Mouse (Mus musculus) retina, adult 2 months (tissue): ENCODE results near the gene 1700025G04Rik.
A peak's percentile ranks its signal among the peaks of the same experiment; 100 is the strongest.
"Not testable (repeated sequence)": the region's sequence is repeated elsewhere in the genome, so short reads cannot be mapped to it uniquely, and the experiment has no call there.

Source experiments
- DNase-seq: peaks from one replicate; pipeline ENCODE4 v3.0.0-alpha.2; 2012; ENCODE audit warnings: low read depth, low spot score

Gene 1700025G04Rik

GRCm38 (mm10) chr1:151855561-151855960 is 234.4 kb downstream of the 1700025G04Rik start:
- no peak for DNase-seq

DNA sequence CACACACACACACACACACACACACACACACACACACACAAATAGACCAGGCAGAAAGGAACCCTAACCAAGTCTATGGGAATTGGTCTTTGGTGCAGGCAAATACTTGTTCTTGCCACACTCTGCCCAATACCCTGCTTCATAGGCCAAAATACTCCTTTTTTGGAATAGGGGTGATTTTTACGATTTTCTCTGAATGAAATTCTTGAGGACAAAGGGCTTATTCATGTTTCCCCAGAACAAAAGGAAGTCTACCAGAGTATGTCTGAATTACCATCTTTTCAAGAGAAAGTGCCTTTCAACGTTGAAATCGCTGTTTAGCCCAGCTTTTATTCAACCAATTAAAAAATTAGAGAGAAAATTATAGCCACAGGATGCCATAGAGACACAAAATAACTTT is 237.9 kb downstream of the 1700025G04Rik start:
- no peak for DNase-seq

DNA sequence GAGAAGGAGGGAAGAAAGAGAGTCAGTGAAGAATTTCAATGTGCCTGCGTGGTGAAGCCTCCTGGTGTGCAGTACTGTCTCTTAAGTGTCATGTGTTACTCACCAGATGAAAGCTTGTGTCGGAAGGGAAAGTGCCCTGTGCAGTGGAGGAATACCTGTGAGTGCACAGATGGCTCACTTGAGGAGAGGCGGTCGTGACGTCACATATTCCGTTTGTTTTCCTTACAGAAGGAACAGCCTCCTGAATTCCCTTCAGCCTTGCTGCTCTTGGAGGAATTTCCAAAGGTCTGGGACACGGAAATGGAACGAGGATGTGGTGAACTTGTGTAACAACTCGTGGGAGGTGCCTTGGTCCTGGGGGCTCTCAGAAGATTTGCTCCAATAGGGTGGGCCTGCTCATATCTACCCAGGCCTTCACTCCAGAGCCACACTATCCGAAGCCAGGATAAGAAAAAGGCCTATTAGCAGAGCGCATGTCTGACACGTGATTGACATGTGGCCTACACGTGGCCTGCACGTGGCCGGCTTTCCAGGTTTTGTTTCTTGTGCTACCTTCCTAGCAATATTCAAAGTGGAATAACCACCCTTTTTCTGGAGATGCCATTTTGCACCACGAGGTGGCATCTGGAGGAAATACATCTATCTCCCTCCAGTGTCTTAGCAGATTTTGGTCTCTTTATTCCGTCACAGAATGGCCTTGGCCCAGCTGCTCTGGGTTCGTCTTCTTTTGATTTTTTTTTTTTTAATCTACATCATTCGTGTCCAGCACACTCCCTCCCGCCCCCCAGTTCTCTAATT is 238.7 kb downstream of the 1700025G04Rik start:
- DNase-seq, result no peak

- no peak for DNase-seq
Measured at GRCm38 (mm10) chr1:151849993-151850608, 239.8 kb downstream of the 1700025G04Rik start.

DNA sequence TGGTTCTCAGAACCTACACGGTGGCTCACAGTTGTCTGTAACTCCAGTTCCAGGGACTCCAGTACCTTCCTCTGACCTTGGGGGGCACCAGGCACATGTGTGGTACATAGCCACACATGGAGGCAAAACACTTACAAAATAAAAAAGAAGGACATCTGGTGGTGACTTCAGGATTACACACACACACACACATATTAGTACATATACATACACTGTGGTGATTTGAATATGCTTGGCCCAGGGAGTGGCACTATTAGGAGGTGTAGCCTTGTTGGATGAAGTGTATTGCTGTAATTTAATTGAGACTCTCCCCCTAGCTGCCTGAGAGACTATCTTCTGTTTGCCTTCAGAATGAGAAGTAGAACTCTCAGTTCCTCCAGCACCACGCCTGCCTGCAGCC is 241.6 kb downstream of the 1700025G04Rik start:
- no peak for DNase-seq

DNA sequence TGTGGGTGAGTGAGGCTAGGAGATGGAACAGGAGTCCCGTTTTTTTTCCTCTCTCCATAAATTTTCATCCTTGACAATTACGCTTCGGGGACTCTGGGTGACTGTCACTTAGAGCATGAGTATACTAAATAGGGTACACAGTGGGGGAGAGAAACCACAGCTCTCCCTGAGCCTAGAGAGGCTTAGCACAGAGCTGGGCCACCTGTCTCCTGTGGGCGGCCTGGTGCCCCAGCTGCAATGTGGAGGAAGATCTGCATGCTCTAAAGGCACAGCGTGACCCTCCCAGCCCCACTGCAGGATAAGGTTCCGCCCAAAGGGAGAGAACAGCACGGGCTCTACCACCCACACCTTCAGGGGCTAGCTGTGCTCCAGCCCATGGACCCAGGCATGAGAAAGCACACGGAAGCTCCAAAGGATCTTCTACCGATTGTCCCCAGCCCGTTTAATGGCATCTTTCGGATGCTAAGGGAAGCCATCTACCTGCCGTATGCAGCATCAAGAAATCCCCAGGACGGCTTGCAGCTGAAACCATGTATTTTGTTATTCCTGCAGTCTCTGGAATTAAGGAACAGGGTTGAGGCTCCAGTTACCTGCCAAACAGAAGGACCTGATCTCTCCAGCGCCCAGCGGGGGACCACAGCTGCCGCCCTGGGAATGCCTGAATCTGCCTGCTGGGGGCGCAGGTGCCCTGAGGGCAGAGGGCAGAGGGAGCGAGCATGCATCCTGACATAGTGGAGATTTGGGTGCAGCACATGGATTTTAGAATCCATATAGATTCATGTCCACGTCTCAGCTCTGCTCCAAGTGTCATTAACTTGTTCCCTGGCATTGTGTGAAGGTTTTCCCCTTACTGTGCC is 243.8 kb downstream of the 1700025G04Rik start:
- no peak for DNase-seq

GRCm38 (mm10) chr1:151845252-151845832 is 244.6 kb downstream of the 1700025G04Rik start:
- DNase-seq, result no peak

- DNase-seq, result not testable (repeated sequence)
Measured at GRCm38 (mm10) chr1:151840345-151840744, 249.6 kb downstream of the 1700025G04Rik start.

DNA sequence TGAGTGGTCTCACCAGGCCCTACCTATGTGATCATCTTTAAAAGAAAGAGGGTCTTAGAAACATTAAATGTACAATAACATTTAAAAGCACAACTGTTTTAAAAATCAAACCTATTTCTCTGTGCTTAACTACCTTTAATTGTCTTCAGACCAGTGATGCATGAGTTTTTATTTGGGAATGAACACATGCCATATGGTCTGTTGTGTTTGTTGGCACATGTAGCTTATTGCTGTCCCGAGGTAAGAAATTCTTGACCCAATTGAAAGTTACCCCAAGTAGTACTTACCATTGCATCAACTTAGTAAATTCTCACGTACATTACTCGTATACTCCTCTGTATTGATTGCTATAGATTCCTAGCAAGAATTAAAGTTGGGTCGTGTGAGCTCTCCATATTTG is 254.7 kb downstream of the 1700025G04Rik start:
- DNase-seq, result no peak

- DNase-seq, result no peak
Measured at GRCm38 (mm10) chr1:151831791-151832190, 258.1 kb downstream of the 1700025G04Rik start.

DNA sequence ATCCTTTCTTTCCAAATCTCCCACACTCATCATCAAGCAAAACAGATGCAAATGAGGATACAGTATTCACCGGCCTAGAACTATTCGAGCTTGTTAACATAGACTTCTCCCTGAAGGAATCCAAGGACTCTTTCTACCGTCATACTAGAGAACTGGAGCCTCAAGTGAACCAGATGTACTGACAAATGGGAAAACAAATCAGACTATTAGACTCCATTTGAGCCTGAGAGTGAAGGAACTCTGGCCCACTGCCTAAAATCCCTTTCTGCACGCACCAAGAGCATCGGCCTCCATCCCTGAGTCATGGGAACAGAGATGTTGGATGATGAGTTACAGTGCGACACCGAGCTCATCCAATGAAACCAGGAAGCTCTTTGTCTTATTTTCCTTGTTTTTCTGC is 264.9 kb downstream of the 1700025G04Rik start:
- DNase-seq, result no peak

GRCm38 (mm10) chr1:151820457-151820856 is 269.5 kb downstream of the 1700025G04Rik start:
- DNase-seq, result peak; percentile 51

DNA sequence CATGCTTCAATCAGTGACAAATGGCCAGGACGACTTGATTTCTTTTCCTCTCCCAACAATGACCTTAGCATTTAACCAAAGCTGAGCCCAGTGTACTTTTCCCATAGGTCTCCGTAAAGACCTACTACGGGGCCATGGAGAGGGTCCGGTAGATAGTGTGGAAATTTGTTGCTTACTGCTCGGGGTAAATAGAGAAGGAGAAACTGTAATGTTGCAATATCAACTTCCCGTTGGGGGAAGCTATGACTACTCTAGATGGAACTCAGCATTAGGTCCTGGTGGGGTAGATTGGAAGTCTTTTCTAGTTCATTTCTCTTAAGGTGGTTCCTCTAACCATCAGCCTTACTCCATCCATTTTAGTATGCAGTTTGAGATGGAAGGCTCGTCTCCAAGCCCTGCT is 270.7 kb downstream of the 1700025G04Rik start:
- no peak for DNase-seq

DNA sequence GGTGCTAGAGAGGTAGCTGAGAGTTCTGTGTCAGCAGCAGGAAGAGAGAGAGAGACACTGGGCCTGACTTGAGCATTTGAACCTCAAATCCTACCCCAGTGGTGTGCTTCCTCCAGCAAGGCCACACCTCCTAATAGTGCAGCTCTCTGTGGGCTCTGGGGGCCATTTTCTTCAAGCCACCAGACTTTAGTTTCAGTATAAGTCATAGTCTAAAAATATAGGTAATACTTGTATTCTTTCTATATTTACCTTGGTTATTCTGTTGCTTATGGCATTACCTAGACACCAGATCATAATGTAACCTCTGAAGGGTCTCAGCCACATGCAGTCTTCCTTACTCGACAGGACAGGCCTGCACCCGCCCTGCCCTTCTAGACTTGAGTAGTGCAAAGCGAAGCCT is 273.9 kb downstream of the 1700025G04Rik start:
- no peak for DNase-seq

GRCm38 (mm10) chr1:151812004-151812712 is 277.8 kb downstream of the 1700025G04Rik start:
- DNase-seq, result no peak

DNA sequence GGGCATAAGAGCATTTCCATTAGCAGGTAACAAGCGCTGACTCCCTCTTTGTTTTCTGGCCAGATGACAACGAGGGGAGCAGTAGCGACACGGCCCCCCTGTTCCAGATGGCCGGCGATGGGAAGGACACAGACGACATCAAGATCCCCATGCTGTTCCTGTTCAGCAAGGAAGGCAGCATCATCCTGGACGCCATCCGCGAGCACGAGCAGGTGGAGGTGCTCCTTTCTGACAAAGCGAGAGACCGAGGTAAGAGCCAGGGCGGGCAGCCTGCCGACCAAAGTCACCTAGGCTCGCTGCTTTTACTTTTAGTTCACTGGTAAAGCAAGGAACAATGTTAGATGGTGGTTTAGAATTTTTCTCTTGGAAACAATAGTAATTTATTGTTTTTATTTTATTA is 278.5 kb downstream of the 1700025G04Rik start:
- DNase-seq, result no peak

- DNase-seq, result no peak
Measured at GRCm38 (mm10) chr1:151810628-151811421, 279.1 kb downstream of the 1700025G04Rik start.

DNA sequence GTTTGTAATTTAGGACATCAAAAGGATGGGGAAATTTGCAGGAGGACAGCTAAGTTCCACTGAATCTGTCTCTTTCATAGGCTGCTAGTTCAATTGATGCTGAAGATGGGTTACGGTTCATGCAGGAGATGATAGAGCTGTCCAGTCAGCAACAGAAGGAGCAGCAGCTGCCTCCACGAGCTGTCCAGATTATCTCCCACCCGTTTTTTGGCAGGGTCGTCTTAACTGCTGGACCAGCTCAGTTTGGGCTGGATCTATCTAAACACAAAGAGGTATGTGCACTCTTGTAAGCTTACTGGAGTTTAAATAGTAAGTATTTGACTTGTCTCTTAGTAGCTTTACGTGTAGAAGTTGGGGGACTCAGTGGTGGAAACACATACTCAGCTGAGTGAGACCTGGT is 282.6 kb downstream of the 1700025G04Rik start:
- no peak for DNase-seq

DNA sequence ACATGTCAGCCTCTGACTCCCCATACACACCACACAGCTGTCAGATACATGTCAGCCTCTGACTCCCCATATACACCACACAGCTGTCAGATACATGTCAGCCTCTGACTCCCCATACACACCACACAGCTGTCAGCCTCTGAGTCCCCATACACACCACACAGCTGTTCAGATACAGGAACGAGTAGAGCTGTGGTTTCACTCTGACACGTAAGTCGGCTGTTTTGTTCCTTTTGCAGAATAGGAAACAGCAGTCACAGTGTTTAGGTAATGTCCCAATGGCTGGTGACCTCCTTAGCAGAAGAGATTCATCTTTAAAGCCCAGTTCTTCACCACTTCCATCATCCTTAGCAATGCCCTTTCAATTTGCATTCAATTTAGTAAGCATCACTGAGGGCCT is 287.1 kb downstream of the 1700025G04Rik start:
- not testable (repeated sequence) for DNase-seq
